Mouse (Mus musculus): ENCODE results near the gene Hps1.

The Hps1 gene

GRCm38 (mm10) chr19:42753141-42753917 is 26.4 kb downstream of the Hps1 start:
- DNase-seq, result no peak

DNA sequence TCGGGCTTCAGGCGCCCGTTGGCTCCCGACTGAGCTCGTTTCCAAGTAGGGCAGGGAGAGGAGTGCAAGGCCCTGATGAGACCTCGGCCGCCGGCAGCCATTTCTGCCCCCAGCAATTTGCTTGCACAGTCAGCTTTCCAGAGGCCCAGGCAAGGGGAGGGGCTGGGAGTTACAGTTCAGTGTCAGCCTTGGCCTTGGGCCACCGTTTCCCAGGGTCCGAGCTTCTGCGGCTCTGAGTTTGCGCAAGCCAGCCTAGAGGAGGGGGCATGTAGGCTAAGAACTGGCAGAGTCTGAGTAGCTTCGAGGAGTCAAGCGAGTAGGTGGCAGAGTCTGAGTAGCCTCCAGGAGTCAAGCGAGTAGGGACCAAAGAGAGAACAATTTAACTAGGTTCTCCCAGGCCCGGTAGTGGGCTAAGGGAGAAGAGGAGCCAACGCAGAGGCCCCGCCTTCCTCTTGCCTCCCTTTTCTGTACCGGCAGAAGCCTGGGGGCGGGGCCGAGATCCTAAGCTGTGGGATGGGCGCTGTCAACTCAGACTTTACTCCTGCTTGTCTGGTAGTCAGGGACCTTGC is 27.3 kb downstream of the Hps1 start, which contains the start of gene Pyroxd2:
Pyroxd2 (minus strand) TSS at position 413 of the 569 bp plus-strand sequence.
- DNase-seq, result peak; percentile 48

DNA sequence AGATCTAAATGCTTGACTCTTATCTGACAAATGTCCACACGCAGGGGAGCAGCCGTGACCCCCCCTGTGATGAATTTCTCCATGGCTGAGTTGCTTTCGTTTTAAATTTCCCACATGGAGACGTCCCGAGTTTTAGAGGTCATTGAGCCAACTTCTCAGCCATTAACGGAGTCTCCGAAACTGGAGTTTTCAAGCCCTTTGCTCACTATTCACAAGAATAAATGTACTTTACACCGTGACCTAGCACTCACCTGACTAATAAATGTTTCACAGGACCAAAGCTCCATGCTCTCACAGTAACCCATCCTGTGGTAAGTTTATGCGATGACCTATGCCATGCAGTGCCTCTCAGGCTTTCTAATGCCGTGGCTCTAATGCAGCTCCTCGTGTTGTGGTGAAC is 29.6 kb downstream of the Hps1 start:
- no peak for DNase-seq

- DNase-seq, result no peak
These were observed 33.1 kb downstream of the Hps1 start for GRCm38 (mm10) chr19:42746702-42747101.

DNA sequence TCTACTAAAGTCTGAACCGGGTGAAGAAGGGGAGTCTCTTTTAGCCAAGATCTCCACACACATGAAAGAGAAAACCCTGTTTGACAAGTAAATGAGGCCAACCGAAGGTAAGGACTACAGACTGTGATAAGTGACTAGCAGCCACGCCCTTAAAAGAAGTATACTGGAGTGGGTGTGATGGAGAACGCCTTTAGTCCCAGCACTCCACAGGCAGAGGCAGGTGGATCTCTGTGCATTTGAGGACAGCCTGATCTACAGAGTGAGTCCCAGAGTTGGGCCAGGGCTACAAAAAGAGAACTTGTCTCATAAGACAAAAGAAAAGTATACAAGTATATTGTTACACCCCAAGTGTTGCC is 33.9 kb downstream of the Hps1 start:
- DNase-seq, result no peak

- DNase-seq, result no peak
These were observed 34.5 kb downstream of the Hps1 start for GRCm38 (mm10) chr19:42745084-42745868.

DNA sequence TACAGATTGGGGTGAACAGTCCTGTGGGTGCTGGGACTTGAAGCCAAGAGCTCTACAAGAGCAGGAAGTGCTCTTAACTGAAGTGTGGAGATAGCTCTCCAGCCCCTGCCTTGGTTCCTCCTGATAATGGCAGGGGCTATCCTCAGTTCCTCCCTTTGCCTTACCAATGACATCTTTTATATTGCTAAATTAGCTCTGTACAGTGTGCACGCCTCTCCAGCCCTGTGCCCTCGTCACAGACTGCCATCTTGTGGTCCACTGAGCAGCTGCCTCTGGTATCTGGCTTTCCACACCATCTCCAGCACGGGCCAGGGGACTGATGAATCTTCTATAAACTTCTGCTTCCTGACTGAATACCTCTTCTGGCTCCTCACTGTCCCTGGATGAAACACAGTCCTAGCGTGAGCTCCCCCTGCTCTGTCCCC is 35.6 kb downstream of the Hps1 start:
- DNase-seq, result peak; percentile 60

- no peak for DNase-seq
These were observed 36.5 kb downstream of the Hps1 start for GRCm38 (mm10) chr19:42743261-42743660.

- DNase-seq, result peak; percentile 40
These were observed 37.9 kb downstream of the Hps1 start for GRCm38 (mm10) chr19:42741884-42742283.

DNA sequence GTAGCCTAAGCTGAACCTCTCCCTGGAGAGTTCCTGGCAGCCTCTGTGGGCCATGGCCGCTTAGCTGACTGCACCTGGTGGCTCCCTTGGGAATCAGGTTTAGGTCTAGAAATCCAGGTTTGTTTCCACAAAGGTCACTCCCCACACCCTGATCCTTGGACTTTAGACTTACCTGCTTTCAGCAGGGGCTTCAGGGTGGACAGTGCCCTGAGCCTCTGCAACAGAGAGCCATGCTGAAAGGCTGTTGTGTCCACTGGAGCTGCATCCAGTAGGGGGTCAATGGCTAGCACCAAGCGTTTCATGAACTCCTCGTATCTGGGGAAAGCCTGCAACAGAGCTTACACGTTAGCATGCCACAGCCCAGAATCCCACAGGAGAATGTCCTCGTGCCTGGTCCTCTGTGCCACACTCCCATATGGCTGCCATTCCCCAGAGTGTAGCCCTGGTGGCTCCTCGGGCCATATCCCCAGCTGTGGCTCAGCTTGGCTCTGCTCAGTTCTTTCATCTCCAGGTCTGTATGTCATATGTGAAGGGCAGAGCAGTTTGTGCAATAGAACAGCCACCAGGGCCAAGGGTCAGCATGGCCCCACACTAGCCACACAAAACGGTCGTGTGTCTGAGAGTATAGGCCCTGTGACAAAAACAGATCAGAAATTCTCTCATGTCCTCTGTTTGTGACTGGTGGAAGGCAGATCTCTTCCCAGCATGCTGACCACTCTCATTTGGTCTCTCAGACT is 39.4 kb downstream of the Hps1 start:
- no peak for DNase-seq

GRCm38 (mm10) chr19:42739734-42740133 is 40.0 kb downstream of the Hps1 start:
- no peak for DNase-seq

DNA sequence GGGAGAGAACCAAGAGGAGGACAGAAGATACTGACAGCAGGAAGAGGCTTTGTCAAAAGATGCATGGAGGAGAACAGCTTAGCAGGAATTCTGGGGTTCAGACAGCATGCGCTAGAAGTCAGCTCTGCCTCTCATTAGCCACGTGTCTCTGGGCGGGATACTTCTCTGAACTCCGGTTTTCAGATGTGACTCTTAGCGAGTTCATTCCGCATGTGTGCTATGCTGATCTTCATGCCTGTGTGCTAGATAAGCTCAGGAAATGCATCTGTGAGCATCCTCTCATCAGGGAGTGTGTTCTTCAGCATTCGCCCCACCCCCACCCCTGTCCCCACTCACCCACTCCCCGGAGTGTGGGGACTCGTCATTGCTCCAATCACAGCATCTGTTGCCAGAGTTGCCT is 42.0 kb downstream of the Hps1 start:
- no peak for DNase-seq

DNA sequence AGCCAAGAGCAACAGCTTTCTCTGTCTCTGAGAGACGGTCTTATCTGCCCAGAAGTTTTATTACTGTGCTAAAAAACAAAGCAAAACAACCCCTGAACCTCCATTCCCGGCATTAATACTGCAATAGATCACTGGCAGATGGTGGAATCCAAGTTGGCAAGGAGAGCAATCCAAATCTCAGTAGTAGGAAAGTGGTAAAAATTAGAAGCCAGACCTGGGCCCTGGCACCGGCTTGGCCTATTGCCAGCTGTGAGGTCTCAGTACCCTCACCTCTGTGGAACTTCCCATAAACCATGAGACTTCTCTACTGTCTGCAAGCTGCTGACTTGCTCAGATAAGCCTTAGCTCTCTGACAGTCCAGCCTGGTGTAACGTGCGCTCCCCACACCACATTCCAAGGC is 44.8 kb downstream of the Hps1 start:
- DNase-seq, result no peak

DNA sequence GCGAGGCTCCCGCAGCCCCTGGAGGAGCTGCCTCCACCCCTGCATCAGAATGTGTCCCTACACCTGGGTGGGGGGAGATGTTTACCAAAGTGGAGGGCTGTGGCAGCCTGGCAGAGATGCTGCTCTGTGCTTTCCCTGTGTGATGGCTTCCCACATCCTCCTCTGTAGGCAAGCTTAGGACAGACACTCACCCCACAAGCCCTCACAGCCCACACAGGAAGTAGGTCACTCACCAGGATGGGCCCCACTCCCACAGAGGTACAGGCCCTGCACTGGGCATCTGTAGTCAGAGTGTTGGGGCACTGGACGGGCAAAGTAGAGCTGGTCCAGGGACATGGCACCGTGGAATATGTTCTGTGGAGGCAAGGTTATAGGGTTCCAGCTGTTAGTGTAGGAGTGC is 52.4 kb downstream of the Hps1 start:
- DNase-seq, result no peak

GRCm38 (mm10) chr19:42726766-42727165 is 53.0 kb downstream of the Hps1 start:
- DNase-seq, result no peak

DNA sequence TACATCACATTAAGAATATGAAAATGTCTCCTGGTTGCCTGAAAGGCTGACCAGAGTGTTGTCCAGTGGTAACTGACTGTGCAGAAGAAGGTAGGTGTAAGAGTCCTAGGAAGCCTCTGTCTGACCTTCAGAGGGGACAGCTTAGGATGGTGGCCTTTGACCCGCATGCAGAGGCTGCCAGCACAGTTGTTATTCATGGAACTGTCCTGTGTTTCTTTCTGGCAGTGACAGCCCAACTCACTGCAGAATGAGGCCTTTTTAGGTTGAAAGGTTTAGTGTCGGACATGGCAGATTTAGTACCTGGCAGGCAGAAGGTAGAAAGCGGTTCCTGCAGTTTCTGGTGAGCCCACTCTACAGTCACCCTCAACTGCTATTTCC is 53.8 kb downstream of the Hps1 start:
- DNase-seq, result no peak

- DNase-seq, result no peak
These were observed 54.5 kb downstream of the Hps1 start for GRCm38 (mm10) chr19:42725056-42725972.

DNA sequence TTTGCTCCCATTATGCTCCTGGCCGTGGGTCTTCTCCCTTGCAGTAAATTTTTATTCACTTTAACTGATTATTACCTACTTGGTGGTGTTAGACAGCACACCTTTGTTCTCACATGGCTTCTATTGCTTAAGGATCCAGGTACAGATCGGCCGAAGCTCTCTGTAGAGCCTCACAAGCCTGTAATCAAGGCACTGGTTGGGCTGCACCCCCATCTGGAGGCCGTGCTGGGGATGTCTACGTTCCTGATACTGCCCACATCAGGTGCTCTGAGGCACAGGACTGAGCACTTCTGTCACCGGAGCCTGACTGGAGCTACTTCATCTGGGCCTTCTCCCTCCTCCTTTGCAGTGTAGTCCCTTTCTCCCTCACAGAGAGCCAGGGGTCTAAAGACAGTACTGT is 56.5 kb downstream of the Hps1 start:
- no peak for DNase-seq

DNA sequence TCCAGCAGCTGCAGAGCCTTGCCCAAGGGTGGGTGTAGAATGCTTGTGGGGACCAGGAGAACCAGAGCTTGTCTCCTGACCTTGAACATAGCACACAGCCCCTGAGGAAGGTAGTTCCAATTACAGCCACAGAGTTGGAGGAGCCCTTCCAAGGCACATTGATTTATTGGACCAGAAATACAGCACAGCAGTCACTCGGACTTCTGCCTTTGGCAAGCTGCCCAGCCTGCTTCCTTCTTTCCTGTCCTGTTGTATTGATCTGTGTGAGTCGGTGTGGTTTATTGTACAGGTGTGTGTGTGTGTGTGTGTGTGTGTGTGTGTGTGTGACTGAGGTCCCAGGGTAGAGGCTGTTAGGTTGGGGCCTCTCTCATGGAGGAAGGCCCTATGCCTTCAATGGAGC is 57.3 kb downstream of the Hps1 start:
- DNase-seq, result no peak

- DNase-seq, result no peak
These were observed 61.7 kb downstream of the Hps1 start for GRCm38 (mm10) chr19:42718101-42718500.

GRCm38 (mm10) chr19:42717668-42718067 is 62.1 kb downstream of the Hps1 start:
- no peak for DNase-seq

- no peak for DNase-seq
These were observed 63.3 kb downstream of the Hps1 start for GRCm38 (mm10) chr19:42716507-42716906.

Measured in right cerebral cortex, postnatal 25 days (tissue).